Mouse (Mus musculus) lung, embryonic 14.5 days (tissue): ENCODE measurements around the gene Med23. TPM values are rescaled to one million over a fixed set of nuclear protein-coding genes. Genes with fewer than 3 reads are reported as not detected.
A peak's percentile ranks its signal among the peaks of the same experiment; 100 is the strongest.

ENCODE experiments used
- ATAC-seq: fragments of 200-750 bp; cut with Nextera tagmentation; 2 replicates; pipeline ENCODE4 v1.8.0; 2017; ENCODE audit warnings: mild to moderate bottlenecking, moderate TSS enrichment, moderate library complexity; ENCODE audit not compliant: insufficient read depth
- DNase-seq: peaks from one replicate; pipeline ENCODE4 v3.0.0-alpha.2; 2015
- H3K27ac ChIP-seq: fragments of 300-500 bp; sonication (generic); 2 replicates; pipeline ENCODE4 v1.5.1; 2014; ENCODE audit warnings: low read depth, mild to moderate bottlenecking, moderate library complexity
- H3K27me3 ChIP-seq: fragments of 300-500 bp; sonication (generic); 2 replicates; pipeline ENCODE4 v1.6.1; 2014; ENCODE audit warnings: low read length, control low read depth; ENCODE audit not compliant: insufficient read depth
- H3K36me3 ChIP-seq: fragments of 300-500 bp; sonication (generic); 2 replicates; pipeline ENCODE4 v1.6.1; 2014; ENCODE audit warnings: control low read depth; ENCODE audit not compliant: insufficient read depth
- H3K4me1 ChIP-seq: fragments of 300-500 bp; sonication (generic); 2 replicates; pipeline ENCODE4 v1.6.1; 2014; ENCODE audit warnings: antibody characterized with exemption, control low read depth; ENCODE audit not compliant: insufficient read depth
- H3K4me2 ChIP-seq: fragments of 300-500 bp; sonication (generic); 2 replicates; pipeline ENCODE4 v1.6.1; 2014; ENCODE audit warnings: mild to moderate bottlenecking
- H3K4me3 ChIP-seq: fragments of 300-500 bp; sonication (generic); 2 replicates; pipeline ENCODE4 v1.5.1; 2014; ENCODE audit warnings: low read depth, low read length
- H3K9ac ChIP-seq: fragments of 300-500 bp; sonication (generic); 2 replicates; pipeline ENCODE4 v1.6.1; 2014
- H3K9me3 ChIP-seq: fragments of 300-500 bp; sonication (generic); 2 replicates; pipeline ENCODE4 v1.6.1; 2016; ENCODE audit warnings: low read depth, low read length, control low read depth
- CTCF ChIP-seq: IDR thresholded peaks from 2 replicates; pipeline ENCODE4 v1.5.1; 2016; ENCODE audit warnings: antibody characterized with exemption, low read depth
- WGBS: fragments of 180-500 bp; shearing (Covaris S2); extraction: QIAGEN DNeasy Blood & Tissue Kit; methylation state at CpG from one replicate; pipeline ENCODE4 v1.1.7; 2014; 5-methylcytosine and 5-hydroxymethylcytosine counted together
- polyA plus RNA-seq: library from polyadenylated mRNA; unstranded; fragments of >200 nt; fragmentation: Nextera tagmentation; extraction: Ambion mirVana; gene quantifications from 2 replicates; pipeline ENCODE4 v1.2.1, GENCODE M21; 2014

Gene Med23
- polyA plus RNA-seq: 26.5 and 30.8 TPM in 2 replicates

GRCm38 (mm10) chr10:24869760-24870290, at the start of gene Med23:
Gene Med23, plus strand, starts transcription at chr10:24869986.
- Histone ChIP-seq H3K9ac (peak within 1 kb of the TSS; percentile 68), H3K36me3 (peaks cover 28% of the 10 kb centered on the region), H3K27ac (no peak within 1 kb of the TSS), H3K27me3 (no peaks in the 10 kb centered on the region), H3K4me2 (peak within 1 kb of the TSS; percentile 67), H3K9me3 (no peaks in the 10 kb centered on the region), H3K4me3 (peak within 1 kb of the TSS; percentile 65), H3K4me1 (no peaks in the 10 kb centered on the region)
- peak; percentile 98 for DNase-seq
- 0% methylated on average over 36 of the region's 36 CpGs for WGBS
- peak; percentile 95 for TF ChIP-seq CTCF
- peak; percentile 100 for ATAC-seq

DNA sequence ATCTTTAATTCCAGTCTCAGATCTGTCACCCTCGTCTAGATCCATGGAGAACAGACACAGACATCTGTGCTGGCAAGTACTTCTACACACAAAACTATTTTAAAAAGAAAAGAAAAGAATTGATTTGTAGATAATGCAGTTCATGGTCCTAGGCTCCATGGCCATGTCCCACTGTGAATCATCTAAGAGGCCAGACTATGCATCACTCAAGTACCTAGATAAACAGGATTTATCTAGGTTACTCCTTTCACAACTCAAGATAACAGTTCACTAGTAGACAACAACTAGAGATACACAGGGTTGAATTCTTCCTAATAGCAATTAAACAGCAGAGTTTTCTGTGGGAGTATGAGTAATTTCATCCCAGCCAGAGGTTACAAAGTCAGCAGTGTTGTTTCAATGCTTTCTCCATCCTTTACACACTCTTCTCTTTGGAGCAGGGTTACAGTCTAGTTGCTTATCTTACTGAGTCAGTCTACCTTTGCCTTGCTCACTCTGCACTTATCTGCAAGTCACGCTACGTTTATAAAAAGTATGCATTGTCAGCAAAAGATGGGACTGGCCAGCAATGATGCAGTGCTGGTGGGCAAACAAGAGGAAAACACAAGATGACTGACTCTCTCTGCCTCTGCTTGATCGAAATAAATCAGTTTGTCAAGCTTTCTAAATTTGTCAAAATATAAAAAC, 47.7 kb upstream of the Med23 start:
- TF ChIP-seq CTCF: no peak
- no peak overlapping the region for H3K4me3 ChIP-seq
- H3K36me3 ChIP-seq: no peaks in the 10 kb centered on the region
- H3K27ac ChIP-seq: no peak overlapping the region; the same call in 1 of the 2 replicates
- H3K4me1 ChIP-seq: no peaks in the 10 kb centered on the region
- no peaks in the 10 kb centered on the region for H3K27me3 ChIP-seq
- DNase-seq (no peak), ATAC-seq (no peak)
- no peak overlapping the region for H3K4me2 ChIP-seq
- no peak overlapping the region for H3K9ac ChIP-seq
- WGBS: 55% methylated on average over 4 of the region's 4 CpGs
- no peaks in the 10 kb centered on the region for H3K9me3 ChIP-seq

DNA sequence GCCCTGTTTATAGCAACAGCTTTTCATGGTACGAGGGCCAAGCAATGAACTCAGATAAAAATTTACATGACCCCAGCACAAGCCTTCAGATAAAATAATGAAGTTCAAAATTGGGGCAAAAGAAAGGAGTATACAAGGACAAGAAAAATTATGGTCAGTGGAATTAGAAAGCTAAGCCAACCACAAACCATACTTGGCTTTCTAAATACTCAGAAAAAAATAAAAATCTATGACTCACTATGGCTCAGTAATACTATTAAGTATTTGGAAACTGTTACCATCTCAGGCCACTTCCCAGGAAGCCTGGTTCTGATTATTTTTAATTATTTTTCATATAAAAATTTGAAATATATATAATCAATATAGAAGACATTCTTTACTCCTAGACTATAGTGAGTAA, 46.9 kb upstream of the Med23 start:
- Histone ChIP-seq H3K9ac (no peak overlapping the region), H3K4me2 (no peak overlapping the region), H3K27ac (no peak overlapping the region), H3K27me3 (no peaks in the 10 kb centered on the region), H3K4me3 (no peak overlapping the region), H3K9me3 (no peaks in the 10 kb centered on the region), H3K36me3 (no peaks in the 10 kb centered on the region), H3K4me1 (no peaks in the 10 kb centered on the region)
- no peak for DNase-seq
- TF ChIP-seq CTCF: no peak
- WGBS: 49% methylated on average over 1 of the region's 1 CpGs
- ATAC-seq: no peak

DNA sequence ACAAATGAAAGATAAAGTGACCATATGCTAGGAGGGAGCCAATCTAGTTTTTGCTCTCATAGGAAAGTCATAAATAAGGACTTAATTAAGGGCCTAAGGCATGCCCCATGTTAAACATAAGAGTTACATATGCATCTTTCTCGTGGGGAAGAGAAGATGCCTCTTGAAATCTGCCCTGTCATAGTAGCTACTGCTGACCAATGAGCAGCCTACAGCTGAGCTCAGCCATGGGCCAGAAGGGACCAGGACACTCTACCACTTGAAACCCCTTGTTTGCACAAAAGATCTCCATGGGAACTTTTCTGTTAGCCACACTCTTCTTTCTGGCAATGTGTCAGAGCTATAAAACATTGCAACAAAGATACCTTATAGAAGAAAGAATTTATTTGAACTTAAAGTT, 46.5 kb upstream of the Med23 start:
- H3K4me3 ChIP-seq: no peak overlapping the region
- TF ChIP-seq CTCF: no peak
- H3K9ac ChIP-seq: no peak overlapping the region
- H3K9me3 ChIP-seq: no peaks in the 10 kb centered on the region
- H3K27me3 ChIP-seq: no peaks in the 10 kb centered on the region
- no peaks in the 10 kb centered on the region for H3K4me1 ChIP-seq
- DNase-seq (no peak), ATAC-seq (peak; percentile 38; the same call in 1 of the 2 replicates)
- no peaks in the 10 kb centered on the region for H3K36me3 ChIP-seq
- H3K27ac ChIP-seq: peak overlapping the region; percentile 32; the same call in 1 of the 2 replicates
- peak overlapping the region; percentile 24 for H3K4me2 ChIP-seq
- 29% methylated on average over 1 of the region's 1 CpGs for WGBS

- peak overlapping the region; percentile 32; the same call in 1 of the 2 replicates for H3K27ac ChIP-seq
- H3K4me2 ChIP-seq: peak overlapping the region; percentile 24
- WGBS: 61% methylated on average over 16 of the region's 16 CpGs
- ATAC-seq: no peak
- H3K4me1 ChIP-seq: no peaks in the 10 kb centered on the region
- peak; percentile 46 for DNase-seq
- H3K4me3 ChIP-seq: no peak overlapping the region
- H3K27me3 ChIP-seq: no peaks in the 10 kb centered on the region
- no peaks in the 10 kb centered on the region for H3K36me3 ChIP-seq
- TF ChIP-seq CTCF: no peak
- no peaks in the 10 kb centered on the region for H3K9me3 ChIP-seq
- H3K9ac ChIP-seq: no peak overlapping the region
These were observed 45.9 kb upstream of the Med23 start for GRCm38 (mm10) chr10:24823697-24824535.

DNA sequence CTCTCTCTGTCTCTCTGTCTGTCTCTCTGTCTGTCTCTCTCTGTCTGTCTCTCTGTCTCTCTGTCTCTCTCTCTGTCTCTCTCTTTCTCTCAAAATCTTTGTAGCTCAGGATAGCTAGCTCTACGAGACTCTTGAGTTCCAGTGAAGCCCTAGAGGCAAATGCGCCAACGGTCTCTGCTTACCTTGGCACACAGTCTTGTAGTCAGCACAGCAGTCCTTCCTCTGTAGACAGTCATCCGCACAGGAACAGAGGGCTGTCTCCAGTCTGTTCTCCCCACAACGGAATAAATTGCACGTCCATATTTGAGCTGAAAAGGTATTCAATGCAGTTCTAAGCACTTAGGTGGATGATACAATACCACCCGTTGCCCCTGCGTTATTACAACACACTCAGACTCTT, 45.2 kb upstream of the Med23 start:
- Histone ChIP-seq H3K4me2 (no peak overlapping the region), H3K4me1 (no peaks in the 10 kb centered on the region), H3K36me3 (no peaks in the 10 kb centered on the region), H3K4me3 (no peak overlapping the region), H3K9me3 (no peaks in the 10 kb centered on the region), H3K27ac (no peak overlapping the region), H3K27me3 (no peaks in the 10 kb centered on the region), H3K9ac (no peak overlapping the region)
- ATAC-seq (no peak), DNase-seq (no peak)
- 89% methylated on average over 8 of the region's 8 CpGs for WGBS
- TF ChIP-seq CTCF: no peak

GRCm38 (mm10) chr10:24825456-24826081, 44.2 kb upstream of the Med23 start:
- DNase-seq (no peak), ATAC-seq (no peak)
- Histone ChIP-seq H3K9me3 (no peaks in the 10 kb centered on the region), H3K4me3 (no peak overlapping the region), H3K9ac (no peak overlapping the region), H3K36me3 (no peaks in the 10 kb centered on the region), H3K27me3 (no peaks in the 10 kb centered on the region), H3K4me1 (no peaks in the 10 kb centered on the region), H3K27ac (no peak overlapping the region), H3K4me2 (no peak overlapping the region)
- no peak for TF ChIP-seq CTCF
- 74% methylated on average over 7 of the region's 7 CpGs for WGBS
